Comparison of ENCODE assay signal across 10 mouse cellular contexts in the genomic region with DNA sequence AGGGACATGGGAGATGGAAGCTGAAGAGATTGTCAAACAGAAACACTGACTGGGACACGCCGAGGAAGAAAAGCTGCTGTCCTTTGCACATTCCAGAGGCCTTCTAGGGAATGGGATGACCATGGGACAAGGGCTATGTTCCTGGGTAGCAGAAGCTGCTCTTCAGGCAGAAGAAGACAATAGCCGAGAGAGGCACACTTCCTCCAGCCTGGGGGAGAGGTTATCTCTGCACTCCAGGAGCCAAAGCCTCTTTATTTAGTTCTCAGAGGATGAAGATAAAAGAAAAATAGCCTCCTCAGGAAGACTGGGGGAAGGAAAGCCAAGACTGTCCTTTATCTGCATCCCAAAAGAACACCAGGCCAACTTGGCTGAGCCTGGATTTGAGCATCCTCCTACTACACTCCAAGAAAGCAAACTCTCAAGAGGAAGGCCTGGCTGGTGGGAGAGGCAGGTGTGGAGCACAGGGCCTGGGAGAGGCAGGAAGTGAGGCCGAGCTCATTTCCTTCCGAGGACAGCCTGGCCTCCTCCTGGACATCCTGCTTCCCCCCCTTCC.
DNase-seq lines count a peak whose midpoint lies in the region; ATAC-seq and TF ChIP-seq lines count a peak whose summit lies in the region.
"Had no signal": no experiment of that assay in that cellular context is flagged by ENCODE, and none has a peak within 500 bp of the region (broad histone marks: within the 10 kb centered on the region; RNA-seq: fewer than 3 reads in every experiment).

No protein-coding gene starts in this region.

- H3K36me3 ChIP-seq in liver, embryonic 14.5 days (replicated peaks; ENCODE audit: control insufficient read depth, insufficient read depth, low read depth) = no peaks in the 10 kb centered on the region
- peaks cover 13% of the 10 kb centered on the region for H3K36me3 ChIP-seq in forebrain, embryonic 16.5 days (ENCODE audit: control insufficient read depth, insufficient read depth)

- TF ChIP-seq EP300 in liver, embryonic 14.5 days (IDR thresholded peaks at IDR 0.05; ENCODE audit: low read depth) = no peak

- peak; percentile 50 for ATAC-seq in liver, embryonic 14.5 days (ENCODE audit: insufficient read depth)
- ATAC-seq in forebrain, embryonic 16.5 days = no peak
- ATAC-seq: activated CD4-positive, CD25-positive, alpha-beta regulatory T cell, adult 4 months had no signal

- 26% methylated on average over 5 of the region's 5 CpGs for WGBS in liver, embryonic 14.5 days (ENCODE audit: insufficient replicate concordance)
- WGBS in forebrain, embryonic 16.5 days = 58% methylated on average over 5 of the region's 5 CpGs

- H3K4me1 ChIP-seq in brown adipose tissue, adult 24 weeks (ENCODE audit: control insufficient read depth, insufficient read depth, insufficient read length, low read length) = peaks cover 51% of the 10 kb centered on the region
- H3K4me1 ChIP-seq in liver, embryonic 14.5 days (replicated peaks; ENCODE audit: control insufficient read depth in 2 of 2, insufficient read depth in 2 of 2, low read length in 1 of 2) = peaks cover 0 to 15% of the 10 kb centered on the region in 2 experiments; a peak in 2 of 4 replicates
- peaks cover 21% of the 10 kb centered on the region for H3K4me1 ChIP-seq in forebrain, embryonic 16.5 days (replicated peaks; ENCODE audit: control insufficient read depth, insufficient read depth, low read length)

- DNase-seq in adrenal gland, postnatal 14 days = peak; percentile 38
- DNase-seq in adrenal gland, adult 8-10 months = no peak
- peak; percentile 41 for DNase-seq in heart, postnatal 4 days
- no peak for DNase-seq in liver, embryonic 14.5 days (ENCODE audit: low read depth in 3 of 3, low spot score in 3 of 3)
- no peak for DNase-seq in testis, postnatal 10 days (ENCODE audit: low spot score)
- DNase-seq in thymus, adult 18-20 months = no peak

- H3K27ac ChIP-seq in brown adipose tissue, adult 24 weeks (replicated peaks; ENCODE audit: low read depth, low read length) = peak overlapping the region; percentile 88
- H3K27ac ChIP-seq in liver, embryonic 14.5 days = no peak overlapping the region
- H3K27ac ChIP-seq in forebrain, embryonic 16.5 days (ENCODE audit: low read length) = no peak overlapping the region

- no peaks in the 10 kb centered on the region for H3K9me3 ChIP-seq in liver, embryonic 14.5 days (ENCODE audit: control insufficient read depth, low read length)
- H3K9me3 ChIP-seq in forebrain, embryonic 16.5 days (ENCODE audit: control insufficient read depth, low read length) = no peaks in the 10 kb centered on the region

- H3K9ac ChIP-seq in liver, embryonic 14.5 days (replicated peaks) = no peak overlapping the region
- H3K9ac ChIP-seq in forebrain, embryonic 16.5 days (replicated peaks; ENCODE audit: low read depth, low read length) = no peak overlapping the region

- no peaks in the 10 kb centered on the region for H3K27me3 ChIP-seq in liver, embryonic 14.5 days (ENCODE audit: control insufficient read depth, insufficient read depth, low read length)
- no peaks in the 10 kb centered on the region for H3K27me3 ChIP-seq in forebrain, embryonic 16.5 days (replicated peaks; ENCODE audit: control insufficient read depth, insufficient read depth, low read length)

- TF ChIP-seq CTCF in liver, embryonic 14.5 days (IDR thresholded peaks at IDR 0.05; ENCODE audit: low read depth) = no peak

- H3K4me2 ChIP-seq in liver, embryonic 14.5 days (ENCODE audit: low read depth) = no peak overlapping the region
- H3K4me2 ChIP-seq in forebrain, embryonic 16.5 days (ENCODE audit: low read length) = no peak overlapping the region

- no peak overlapping the region for H3K4me3 ChIP-seq in brown adipose tissue, adult 24 weeks (ENCODE audit: insufficient read depth, low read depth, low read length)
- H3K4me3 ChIP-seq in liver, embryonic 14.5 days (ENCODE audit: insufficient read depth in 1 of 2, low read depth in 2 of 2, low read length in 2 of 2) = no peak overlapping the region
- H3K4me3 ChIP-seq in forebrain, embryonic 16.5 days (replicated peaks; ENCODE audit: low read length) = no peak overlapping the region
- H3K4me3 ChIP-seq: erythroblast, embryonic 14.5 days had no signal

Comparison
In these comparisons a context has a peak if more than half of its experiments do, and no peak if none do; other contexts are left out.
1. DNase-seq: peak in adrenal gland, postnatal 14 days (single experiment) and heart, postnatal 4 days (single experiment); none in adrenal gland, adult 8-10 months (single experiment), liver, embryonic 14.5 days (0 of 3), testis, postnatal 10 days (single experiment) and thymus, adult 18-20 months (0 of 2).